Mouse (Mus musculus): ENCODE data around the gene Gm21708.
"Not testable (repeated sequence)": the region's sequence is repeated elsewhere in the genome, so short reads cannot be mapped to it uniquely, and the experiment has no call there.

Gm21708 gene

DNA sequence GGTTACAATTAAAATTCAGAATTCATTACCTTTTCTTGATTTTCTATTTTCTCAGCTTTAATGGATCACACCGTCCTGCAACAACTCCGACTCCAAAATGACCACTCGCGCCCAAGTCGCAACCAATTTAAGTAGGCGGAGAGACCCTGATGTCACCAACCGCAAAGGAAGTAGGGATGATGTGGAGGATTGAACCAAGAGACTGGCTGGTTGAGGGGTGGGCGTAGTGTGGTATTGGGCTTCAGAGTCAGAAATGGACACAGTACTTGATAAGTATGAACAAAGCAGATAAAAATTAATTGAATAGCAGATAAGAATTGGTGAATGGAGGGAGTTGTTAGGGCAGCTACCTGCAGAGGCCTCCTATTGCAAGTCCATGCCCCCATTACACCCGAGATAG lies at the start of gene Gm21708, which contains the start of gene Gm21704:
TSS of gene Gm21708 (minus strand) at position 101 of the 400 bp plus-strand sequence.
TSS of gene Gm21704 (minus strand) at position 101 of the 400 bp plus-strand sequence.
- not testable (repeated sequence) for DNase-seq (ENCODE audit: low read depth)

Data from c-Kit-positive CD71-negative TER-119-negative erythroid progenitor cells, embryonic 14.5 days (primary cell).